Mouse (Mus musculus): Measurements from ENCODE around the gene Rfc1.
"Not testable (repeated sequence)": the region's sequence is repeated elsewhere in the genome, so short reads cannot be mapped to it uniquely, and the experiment has no call there.

Rfc1 gene

DNA sequence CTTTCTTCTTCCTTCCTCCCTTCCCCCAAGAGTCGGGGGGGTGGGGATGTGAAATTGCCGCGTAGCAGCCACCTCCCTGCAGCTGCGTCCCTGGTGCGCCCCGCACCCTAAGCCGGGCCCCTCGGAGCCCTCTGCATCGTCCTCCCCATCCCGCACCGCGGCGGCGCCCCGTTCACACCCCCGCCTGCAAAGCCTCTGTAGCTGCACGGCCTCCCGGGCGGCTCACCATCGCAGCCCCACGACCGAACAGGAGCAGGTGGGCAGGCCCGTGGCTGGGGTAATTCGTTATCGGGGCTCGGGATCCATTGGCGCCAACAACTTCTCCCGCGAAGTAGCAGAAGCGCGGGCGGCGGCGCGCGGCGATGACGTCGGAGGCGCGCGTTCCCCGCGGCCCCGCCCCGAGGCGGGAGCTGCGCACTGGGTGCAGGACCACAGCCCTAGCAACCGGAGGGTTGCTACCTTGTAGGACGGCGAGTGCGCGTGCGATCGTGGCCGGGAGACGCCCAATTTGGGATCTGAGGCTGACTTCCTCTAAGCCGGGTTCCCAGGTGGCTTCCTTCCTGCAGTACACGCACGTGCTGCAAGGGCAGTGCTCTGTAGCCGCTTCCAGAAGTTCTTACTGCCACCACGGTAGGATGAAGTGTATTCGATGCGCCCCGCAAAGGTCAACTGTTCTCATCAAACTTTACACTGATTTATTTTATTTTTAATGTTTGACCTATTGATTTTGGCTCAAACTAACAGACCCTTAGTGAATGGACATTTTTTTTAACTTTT is at the start of gene Rfc1:
TSS of gene Rfc1 (minus strand) at position 373 of the 777 bp plus-strand sequence.
- peak; percentile 96 for DNase-seq

DNA sequence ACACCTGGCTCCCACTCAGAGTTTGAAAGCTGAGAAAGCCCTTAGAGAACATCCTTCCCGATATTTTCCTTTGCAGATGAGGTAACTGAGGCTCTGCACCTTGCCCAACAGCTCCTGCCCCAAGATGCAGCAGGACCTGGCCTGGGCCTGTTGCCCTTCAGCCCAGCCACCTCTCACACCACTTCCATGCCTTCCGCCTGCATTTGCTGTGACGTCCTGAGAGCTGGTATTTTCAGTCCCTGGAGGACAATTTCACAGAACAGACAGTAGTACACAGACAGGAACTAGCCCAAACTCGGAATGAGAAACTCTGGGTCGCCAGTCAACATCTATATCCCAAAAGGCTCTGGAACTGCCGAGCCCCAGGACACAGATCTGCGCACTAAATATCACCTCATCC is 39.3 kb upstream of the Rfc1 start:
- no peak for DNase-seq

DNA sequence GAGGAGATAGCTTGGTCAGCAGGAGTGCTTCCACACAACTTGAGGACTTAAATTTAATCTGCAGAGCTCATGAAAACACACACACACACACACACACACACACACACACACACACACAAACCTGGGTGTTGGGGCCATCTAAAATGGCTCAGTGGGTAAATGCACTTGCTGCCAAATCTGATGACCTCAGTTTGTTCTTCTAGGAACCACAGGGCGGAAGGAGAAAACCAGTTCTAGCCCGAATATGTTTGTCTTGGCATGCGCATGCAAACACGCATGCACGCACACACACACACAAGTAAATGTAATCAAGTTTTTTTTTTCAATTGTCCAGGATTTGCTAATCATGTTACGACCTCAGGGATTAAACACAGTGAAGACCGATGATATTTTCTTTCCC is 36.1 kb upstream of the Rfc1 start:
- DNase-seq: no peak

DNA sequence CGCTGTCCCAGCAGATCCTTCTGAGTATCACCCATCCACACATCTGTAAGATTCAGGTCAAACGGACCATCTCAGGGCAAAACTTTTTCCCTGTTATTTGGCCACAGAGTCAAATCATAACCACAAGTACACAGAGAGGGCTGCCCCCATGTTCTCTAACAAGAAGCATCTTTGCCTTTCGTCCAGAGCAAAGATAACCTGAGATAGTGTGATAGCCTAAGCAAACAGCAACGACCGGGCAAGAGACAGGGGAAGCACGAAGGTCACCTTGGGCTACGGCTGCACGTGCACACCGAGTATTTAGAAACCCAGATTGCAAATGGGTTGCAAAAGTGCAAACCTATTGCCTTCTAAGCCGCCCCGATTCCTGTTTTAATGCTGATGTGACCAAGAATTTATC is 32.4 kb upstream of the Rfc1 start:
- no peak for DNase-seq

DNA sequence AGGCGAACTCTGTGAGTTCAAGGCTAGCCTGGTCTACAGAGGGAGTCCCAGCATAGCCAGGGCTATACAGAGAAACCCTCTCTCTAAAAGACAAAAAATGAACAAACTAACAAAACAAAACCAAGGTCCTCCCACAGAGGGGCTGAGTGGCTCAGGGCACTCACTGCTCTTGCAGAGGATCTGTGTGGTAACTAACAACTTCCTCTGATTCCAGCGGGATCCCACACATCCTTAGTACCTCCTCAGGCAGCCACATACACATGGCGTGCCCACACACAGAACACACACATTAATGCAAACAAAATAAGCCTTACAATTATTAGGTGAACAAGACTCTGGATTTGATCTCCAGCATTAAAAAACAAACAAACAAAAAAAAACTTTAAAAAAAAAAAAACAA is 22.3 kb upstream of the Rfc1 start:
- DNase-seq: no peak

DNA sequence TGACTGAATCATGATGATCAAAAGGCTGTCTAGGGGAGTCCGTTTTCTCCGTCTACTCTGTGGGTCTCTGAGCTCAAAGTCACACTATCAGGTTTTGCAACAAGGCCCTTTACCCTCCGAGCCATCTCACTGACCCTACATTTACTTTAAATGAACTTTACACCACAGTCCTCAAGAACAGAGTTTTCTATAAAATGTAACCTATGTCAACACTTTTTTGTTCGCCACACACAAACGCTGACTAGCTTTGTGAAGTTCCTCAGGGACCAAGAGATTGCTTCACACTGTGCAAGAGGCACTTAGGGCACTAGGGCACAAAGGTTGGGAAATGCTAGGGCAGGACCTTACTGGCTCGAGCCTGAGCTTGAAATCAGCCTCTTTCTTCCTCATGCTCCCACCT is 21.4 kb upstream of the Rfc1 start:
- no peak for DNase-seq

DNA sequence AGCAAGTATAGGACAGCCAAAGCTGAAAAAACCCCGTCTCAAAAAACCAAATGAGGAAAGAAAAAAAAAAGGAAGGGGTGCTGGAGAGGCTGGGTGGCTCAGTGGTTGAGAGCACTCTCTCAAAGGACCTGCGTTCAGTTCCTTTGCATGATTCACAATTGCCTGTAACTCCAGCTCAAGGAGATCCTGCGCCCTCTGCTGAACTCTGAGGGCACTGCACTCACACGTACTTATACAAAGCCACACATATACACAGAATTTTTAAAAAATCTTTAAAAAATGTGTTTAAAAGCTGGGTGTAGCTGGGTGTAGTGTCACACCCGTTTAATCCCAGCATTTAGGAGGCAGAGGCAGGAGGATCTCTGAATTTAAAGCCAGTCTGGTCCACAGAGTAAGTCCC is 19.5 kb upstream of the Rfc1 start:
- DNase-seq: no peak

DNA sequence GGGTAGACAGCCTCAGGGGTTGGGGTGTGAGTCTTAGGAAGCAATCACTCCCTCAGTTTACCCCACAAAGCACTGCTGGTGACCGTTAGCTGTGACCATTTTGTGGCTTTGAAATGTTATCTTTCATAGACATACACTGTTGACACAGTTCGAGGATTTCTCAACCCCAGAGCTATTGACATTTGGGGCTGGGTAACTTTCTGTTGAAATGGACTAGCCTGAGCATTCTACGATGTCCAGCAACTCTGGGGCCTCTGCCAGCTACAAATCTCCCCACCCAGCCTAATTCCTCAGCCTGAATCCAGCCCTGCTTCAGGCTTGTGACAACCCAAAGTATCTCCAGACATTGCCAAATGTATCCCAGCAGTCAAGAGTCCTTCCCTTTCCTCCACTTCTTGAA is 18.6 kb upstream of the Rfc1 start:
- no peak for DNase-seq

DNA sequence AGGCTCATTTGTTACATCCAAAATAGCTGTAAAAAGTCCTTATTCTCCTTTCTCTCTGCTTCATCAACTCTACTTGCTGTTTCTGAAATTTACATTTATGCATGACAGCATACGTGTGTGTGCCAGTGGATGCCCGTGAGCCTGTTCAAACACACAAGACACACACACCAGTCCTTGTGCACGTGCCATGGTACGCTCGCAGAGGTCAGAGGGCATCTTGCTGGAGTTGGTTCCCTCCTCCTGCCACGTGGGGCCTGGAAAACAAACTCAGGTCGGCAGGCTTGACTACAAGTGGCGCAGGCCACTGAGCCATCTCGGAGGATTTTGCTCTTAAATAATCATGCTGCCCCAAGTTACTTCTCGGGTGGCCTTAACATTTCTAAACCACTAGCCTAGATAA is 15.0 kb upstream of the Rfc1 start:
- no peak for DNase-seq

DNA sequence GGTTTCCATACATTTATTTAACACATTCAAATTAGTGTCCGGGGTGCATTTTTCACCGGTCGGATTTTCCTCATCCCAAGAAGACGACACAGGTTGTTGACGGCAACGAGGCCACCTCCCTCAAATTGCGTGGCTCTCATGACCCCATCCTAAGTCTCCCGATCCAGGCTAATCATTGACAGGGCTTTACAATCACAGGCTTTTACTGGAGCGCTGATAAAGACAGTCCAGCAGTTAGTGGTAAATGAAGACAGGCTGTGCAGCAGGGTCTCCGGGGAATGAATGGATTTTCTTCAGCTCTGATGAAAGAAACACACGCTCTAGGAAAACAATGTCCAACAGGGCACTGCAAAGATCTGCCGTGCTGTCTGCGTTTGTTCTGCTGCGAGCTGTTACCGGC is 12.7 kb upstream of the Rfc1 start, which contains the start of gene Klb:
TSS of gene Klb (plus strand) at position 147 of the 400 bp plus-strand sequence.
- peak; percentile 27 for DNase-seq

DNA sequence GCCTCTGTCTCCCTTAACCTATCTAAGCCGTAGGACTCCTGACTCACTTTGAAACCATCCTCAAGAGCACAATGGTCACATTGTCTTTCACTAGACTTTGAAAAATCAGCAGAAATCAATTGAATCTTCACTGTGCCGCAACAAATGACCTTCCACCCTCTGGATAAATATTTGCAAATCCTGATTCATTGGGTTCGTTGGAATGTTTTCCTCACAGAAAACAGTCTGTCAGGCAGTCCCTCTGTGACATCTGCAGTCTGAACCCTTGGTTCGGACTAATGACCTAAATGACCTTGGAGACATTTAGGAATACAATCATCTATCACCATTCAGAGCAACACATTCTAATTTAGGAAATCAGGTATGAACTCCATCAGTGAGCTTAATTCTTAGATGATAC is 4.7 kb upstream of the Rfc1 start:
- DNase-seq: no peak

DNA sequence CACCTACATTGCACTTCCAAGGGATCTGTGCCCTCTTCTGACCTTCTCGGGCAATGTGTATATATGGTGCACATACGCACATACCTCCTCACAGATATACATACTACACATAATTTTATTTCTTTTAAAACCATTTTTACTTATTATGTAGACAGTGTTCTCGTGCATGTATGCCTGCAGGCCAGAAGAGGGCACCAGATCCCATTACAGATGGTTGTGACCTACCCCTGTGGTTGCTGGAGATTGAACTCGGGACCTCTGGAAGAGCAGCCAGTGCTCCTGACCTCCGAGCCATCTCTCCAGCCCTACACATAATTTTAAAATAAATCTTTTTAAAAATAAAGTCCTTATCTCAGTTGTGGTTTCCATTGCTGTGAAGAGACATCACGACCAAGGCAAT is 2.9 kb upstream of the Rfc1 start:
- no peak for DNase-seq

DNA sequence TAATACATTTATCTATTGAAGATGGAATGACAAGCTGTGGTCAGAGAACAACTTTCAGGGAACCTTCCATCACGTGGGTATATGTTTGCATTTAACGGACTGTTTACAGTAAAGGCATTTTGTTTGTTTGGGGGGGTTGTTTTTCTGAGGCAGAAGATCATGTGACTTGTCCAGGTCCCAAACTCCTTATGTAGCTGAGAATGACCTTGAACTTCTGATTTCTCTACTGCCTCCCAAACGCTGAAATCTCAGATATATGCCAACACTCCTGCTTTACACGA is 545 bp upstream of the Rfc1 start:
- DNase-seq: no peak

DNA sequence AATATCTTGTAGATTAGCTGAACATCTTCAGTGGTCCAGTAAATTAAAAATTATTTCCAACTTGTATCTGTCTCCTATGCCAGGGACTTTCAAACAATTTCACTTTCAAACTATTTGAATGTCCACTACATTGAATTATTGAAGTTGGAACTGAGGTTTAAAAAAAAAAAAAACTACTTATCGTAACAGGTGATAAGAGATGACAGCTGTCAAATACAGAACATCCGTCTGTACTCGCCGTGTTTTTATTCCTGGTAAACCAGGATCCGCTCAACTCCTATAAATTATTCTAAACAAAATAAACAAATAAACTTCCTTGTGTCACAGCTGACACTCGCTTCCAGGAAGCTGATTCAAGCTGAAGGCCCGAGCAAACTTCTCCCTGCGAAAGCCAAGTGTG is 682 bp downstream of the Rfc1 start:
- no peak for DNase-seq

DNA sequence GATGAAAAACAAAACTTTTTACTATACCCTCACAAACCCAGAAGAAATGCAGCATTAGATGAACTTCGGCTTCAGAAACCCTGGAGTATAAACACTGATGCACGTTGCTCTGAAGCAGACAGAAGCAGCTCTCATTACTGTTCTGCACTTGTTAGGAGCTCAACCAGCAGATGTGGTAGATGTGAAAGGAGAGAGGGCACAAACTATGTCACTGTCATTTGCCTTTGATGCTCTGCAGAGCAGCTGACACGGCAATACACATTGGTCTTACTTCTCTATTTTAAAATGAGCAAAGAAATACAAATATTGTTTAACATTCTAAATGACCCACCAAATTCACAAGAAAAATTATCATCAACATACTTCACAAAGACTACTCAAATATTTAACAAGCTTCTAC is 5.5 kb downstream of the Rfc1 start:
- no peak for DNase-seq

DNA sequence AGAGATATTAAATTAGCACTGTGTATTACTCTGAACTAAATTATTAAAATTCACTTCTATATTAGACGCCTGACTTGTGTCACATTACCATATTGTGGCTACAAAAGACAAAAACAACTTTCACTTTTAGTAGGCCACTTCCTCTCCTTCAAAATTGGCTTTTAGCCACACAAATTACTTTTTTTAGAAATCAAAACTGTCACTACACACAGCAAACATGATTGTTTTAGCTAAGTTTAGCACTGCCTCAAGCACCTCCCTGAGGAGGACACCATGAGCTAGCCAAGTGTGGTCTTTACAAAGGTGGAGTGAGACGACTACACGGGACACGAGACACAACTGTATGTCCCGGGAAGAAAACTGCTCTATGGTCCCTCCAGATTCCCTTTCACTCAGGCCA is 9.3 kb downstream of the Rfc1 start:
- no peak for DNase-seq

DNA sequence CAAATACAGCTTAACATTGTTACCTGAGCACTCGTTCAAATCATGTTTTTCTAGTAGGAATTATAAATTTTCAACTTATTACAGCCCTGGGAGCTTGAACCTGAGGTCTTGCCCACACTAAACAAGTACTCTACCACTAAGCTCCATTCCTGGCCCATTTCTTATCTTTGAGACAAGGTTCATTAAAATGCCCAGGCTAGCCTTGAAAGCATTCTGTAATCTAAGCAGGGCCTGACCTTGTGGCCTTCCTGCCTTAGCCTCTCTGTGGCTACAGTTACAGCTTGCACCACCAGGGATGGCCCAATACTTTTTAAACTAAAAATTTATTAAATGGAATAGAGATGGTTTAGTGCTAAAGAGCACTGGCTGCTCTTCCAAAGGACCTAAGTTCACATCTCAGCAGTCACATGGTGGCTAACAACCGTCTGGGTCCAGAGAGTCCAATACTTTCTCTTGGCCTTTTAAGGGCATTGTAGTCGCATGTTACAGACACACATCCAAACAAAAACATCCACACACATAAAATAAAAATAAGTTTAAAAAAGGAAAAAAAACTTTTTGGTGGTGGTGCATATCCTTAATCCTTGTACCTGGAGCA is 10.6 kb downstream of the Rfc1 start:
- no peak for DNase-seq

DNA sequence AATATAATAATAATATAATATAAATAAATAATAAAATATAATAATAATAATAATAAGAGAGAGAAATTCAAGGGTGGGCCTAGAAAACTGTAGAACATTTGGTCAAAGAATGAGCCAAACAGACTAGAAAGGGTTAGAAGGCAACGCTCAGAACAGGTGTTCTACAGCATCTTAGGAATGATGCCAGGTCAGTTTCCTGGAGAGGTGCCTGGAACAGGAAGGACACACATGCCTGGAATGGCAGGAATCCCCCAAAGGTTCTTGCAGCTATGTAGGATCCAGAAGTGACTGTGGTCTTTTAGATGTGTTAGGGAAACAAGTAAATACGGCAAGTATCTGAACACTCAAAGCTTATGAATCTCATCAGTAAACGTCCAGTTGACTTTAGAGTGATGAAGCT is 11.2 kb downstream of the Rfc1 start:
- no peak for DNase-seq

DNA sequence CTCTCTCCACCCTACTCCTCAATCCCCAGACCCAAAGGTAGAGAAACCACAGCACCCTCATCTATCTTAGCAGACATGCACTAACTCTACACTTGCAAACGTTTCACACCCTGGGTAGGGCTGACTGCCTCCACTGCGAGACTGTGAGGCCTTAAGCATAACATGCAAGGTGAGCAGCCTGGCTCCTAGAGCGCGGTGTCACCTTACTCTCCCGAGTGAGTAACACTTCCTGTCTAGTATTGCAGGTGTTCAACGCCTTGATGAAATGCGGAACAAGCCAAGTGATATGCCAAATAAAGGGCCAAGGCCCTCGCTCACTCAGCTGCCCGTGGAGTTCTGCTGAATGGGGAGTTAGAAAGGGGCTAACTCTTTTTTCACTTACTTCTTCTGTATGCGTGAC is 13.3 kb downstream of the Rfc1 start:
- peak; percentile 5 for DNase-seq

DNA sequence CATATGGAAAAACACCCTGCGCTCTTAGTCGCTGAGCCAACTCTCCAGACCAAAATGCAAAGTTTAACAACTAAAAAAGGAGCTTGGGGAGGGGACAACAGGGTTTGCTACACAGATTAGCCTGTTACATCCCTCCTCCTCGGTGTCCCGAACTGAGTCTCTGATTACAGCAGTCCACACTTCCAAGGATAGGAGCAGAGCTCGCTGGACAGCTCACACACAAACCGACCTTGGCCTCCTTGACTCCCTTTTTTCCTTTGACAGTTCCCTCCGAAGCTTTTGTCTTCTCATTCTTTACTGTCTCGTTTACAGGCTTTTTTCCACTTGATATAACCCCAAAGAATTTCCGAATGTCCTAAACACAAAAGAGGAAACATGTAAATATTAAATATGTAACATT is 16.3 kb downstream of the Rfc1 start:
- no peak for DNase-seq

DNA sequence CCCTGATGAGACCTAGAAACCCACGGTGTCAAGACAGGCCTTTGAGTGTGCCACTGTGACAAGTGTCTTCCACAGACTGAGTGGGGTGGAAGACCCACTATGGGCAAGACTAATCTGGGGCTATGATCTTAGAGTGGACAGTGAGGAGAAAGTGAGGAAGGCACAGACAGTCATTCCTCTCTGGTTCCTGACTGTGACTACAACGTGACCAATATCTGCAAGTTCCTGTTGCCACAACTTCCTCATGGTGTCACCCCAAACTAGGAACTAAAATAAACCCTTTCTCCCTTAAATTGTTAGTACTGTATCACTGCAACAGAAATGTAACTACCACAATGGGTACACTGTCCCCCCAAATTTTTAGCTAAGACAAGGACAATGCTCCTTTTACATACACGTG is 26.6 kb downstream of the Rfc1 start:
- no peak for DNase-seq

DNA sequence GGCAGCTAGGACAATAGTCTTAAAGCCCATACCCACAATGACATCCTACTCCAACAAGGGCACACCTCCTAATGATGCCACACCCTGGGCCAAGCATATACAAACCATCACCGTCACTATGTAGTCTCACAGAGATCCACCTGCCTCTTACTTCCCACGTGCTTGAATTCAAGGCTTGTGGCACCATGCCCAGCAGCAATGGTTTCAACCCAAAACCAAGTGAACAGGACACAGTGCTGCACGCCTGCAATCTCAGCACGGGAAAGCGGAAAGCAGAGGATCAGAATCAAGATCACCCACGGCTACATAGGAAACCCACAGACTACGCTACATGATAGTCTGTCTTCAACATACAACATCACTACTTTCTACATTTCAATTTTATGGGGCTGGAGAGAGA is 27.3 kb downstream of the Rfc1 start:
- no peak for DNase-seq

DNA sequence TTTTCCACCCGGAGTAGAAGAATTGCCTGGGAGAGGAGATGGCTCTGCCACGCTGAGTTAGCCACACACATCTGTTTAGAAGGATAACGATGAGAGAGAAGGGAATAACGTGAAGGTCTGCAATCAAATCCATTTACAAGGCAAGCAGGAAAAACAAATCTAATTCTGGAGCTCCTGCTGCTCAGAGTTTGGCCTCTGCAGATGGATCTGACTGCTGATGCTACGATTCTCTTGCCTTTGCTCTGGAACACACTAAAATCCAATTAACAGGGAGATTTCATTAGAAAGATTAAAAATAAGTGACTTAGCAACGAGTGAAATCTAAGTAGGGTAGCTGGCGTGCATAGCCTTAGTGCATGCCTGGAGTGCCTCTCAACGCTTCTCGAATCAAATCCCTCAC is 30.0 kb downstream of the Rfc1 start:
- DNase-seq: no peak

DNA sequence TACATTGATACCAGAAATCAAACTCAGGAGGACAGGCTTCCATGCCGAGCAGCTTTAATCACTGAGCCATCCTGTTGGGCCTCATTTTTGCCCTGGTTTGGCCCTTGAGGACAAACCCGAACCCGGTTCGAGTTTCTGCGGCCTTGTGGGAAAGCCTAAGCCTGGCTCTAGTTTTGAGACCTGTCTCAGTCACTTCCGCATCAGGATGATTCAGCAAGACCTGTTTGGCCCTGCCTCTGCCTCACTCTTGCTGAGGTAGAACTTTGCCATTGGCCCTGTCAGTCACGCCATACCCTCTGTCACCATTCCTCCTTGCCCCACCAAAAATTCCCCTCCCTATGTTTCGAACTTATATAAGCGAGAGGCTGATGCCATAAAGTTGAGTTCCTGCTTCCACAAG is 35.3 kb downstream of the Rfc1 start:
- DNase-seq: no peak

DNA sequence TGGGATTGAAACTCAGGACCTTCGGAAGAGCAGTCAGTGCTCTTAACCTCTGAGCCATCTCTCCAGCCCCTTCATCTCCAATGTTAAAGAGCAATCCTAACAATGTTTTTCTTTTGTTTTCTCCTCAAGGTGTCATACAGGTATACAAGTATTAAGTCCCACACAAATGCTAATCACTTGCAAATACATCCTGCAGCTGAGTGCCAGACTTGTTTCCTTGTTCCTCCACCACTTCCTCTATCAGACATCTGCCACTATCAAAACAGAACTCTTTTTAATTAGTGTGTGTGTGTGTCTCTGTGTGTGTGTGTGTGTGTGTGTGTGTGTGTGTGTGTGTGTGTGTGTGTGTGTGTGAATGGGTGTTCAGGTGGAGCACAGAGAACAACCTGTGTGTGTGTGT is 35.8 kb downstream of the Rfc1 start:
- not testable (repeated sequence) for DNase-seq
